Mouse (Mus musculus) activated CD4-positive, CD25-positive, alpha-beta regulatory T cell, adult 9 weeks (primary cell): Measurements from ENCODE around the gene Asphd1. TPM values are rescaled to one million over a fixed set of nuclear protein-coding genes. Genes with fewer than 3 reads are reported as not detected.

Experiments used
- polyA plus RNA-seq: library from polyadenylated mRNA; unstranded; fragments of 100-300 nt; shearing (Covaris generic); gene quantifications from one replicate; pipeline ENCODE4 v1.2.1, GENCODE M21; 2017

Gene Asphd1
- 0.17 TPM for polyA plus RNA-seq

DNA sequence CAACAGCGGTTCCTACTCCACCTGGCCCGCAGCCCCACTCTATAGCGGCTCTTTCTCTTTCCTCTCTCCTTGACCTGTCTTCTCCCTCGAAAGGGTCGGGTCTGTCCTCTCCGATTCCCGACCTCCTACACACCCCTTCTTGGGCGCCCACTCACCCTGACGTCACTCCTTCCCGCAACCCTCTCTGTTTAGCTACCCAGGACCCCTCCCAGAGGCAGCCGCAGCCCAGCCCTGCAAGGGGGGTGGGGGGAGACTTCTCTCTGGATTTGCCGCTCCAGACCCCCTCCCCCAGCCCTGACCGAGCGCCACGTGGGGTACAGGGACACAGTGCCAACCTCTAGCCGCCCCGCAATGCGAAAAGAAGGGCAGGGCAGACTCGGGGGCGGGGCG is at the start of gene Asphd1:
Gene Asphd1, minus strand, starts transcription at position 180 of the 390 bp plus-strand sequence.

DNA sequence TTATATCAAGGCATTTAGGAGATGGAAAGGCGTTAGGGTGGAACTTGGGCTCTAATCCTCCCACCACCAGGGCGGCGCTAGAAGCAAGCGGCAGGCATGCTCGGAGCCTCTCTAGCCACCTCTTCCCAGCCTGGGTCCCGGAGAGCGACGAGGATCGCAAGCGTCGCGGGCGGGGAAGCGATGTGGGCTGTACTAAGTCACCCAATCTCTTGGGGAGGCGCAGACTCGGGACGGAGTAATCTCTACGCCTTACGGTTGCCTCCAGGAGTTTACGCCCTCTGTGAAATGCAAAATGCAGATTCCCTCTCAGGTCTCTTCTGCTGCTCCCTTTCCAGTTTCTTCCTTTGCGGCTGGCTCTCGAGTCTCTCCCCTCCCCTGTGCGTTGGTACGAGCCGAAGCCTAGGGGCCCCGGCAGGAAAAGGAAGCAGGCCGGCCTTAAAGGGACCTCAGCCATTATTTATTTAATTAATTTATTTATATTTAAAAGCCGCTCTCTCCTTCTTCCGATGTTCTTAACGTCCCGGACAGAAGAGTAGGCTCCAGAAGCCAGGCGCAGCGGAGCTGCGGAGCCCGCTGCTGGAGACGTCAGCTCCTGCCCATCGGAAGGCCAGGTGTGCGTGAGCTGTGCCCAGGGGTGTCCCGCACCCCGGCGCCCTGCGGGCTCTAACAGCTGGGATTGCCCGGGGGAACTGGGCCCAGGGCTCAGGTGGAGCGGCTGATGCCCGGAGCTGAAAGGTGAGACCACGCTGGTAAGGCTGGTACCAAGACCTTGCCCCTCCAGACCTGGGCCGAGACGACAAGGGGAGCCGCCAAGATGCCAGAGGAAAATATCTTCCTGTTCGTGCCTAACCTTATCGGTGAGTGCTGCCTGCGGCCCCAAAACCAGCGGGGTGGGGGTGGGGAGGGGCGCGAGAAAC is 26.8 kb upstream of the Asphd1 start, which contains the start of gene Cdiptos:
Gene Cdiptos, minus strand, starts transcription at position 149 of the 917 bp plus-strand sequence.

GRCm38 (mm10) chr7:126975893-126975949 is 26.3 kb upstream of the Asphd1 start, which contains the start of gene Cdipt:
TSS of gene Cdipt (plus strand) at chr7:126975914.

GRCm38 (mm10) chr7:126949793-126950646 is 638 bp upstream of the Asphd1 start, which contains the start of gene Sez6l2:
TSS of gene Sez6l2 (plus strand) at chr7:126950563.

DNA sequence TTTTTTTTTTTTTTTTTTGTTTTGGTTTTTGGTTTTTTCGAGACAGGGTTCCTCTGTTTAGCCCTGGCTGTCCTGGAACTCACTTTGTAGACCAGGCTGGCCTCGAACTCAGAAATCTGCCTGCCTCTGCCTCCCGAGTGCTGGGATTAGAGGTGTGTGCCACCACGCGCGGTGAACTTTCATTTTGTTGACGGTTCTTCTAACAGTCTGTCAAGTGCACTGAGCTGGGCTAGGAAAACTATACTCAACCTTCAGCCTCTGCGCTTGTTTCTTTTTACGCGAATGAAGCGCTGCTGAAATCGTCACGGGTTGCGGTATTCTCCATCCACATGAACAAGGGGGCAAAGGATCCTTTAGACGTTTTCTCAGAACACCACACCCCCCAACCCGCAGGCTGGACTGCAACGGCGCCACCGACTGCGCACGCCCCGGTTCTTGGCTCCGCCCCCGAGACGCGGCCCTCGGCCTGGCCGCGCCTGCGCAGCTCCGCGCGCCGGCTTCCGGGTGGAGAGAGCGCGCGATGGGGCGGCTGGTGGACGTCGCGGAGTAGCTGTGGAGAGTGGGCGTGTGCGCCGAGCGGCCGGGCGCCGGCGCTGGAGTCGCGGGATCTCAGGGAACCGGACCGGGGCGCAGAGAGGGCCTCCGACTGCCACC is 20.9 kb downstream of the Asphd1 start, which contains the start of gene Kctd13:
Gene Kctd13, plus strand, starts transcription at position 496 of the 654 bp plus-strand sequence.

DNA sequence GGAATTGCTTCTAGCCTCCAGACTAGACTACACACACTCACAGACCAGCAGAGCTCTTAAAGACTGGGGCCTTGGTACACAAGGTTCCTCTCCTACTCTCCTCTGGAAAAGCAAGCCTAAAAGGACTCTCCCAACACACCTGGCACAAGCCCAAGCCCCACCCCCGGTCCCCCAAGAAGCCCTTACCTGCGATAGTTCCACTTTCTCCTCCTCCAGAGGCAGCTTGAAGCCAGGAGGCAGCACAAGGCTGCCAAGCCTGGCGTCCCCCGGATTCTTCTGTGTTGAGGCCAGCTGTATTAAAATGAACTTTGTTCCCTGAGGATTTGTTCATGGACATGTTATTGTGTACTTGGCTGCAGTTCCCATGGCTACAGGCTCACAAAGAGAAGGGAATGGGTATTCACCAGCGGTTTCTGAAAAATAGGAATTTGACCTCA is 26.7 kb downstream of the Asphd1 start, which contains the start of gene Tmem219:
Gene Tmem219, minus strand, starts transcription at position 294 of the 437 bp plus-strand sequence.

Other genes starting within 250 kb of the Asphd1 start
- 3,436 TPM for gene Coro1a, start 241.8 kb downstream of the Asphd1 start, polyA plus RNA-seq
- gene Mapk3, start 190.0 kb downstream of the Asphd1 start, polyA plus RNA-seq, result 29.4 TPM
- gene Gdpd3, start 183.2 kb downstream of the Asphd1 start, polyA plus RNA-seq, result 0.93 TPM
- gene Ypel3, start 172.6 kb downstream of the Asphd1 start, polyA plus RNA-seq, result 283 TPM
- gene Tbx6, start 168.1 kb downstream of the Asphd1 start, polyA plus RNA-seq, result 4.4 TPM
- gene Ppp4c, start 157.1 kb downstream of the Asphd1 start, polyA plus RNA-seq, result 420 TPM
- gene Fam57b, start 151.9 kb downstream of the Asphd1 start, polyA plus RNA-seq, result not detected
- not detected for gene 4930451I11Rik, start 117.9 kb downstream of the Asphd1 start, polyA plus RNA-seq
- gene Doc2a, start 102.2 kb downstream of the Asphd1 start, polyA plus RNA-seq, result not detected
- gene Hirip3, start 87.6 kb downstream of the Asphd1 start, polyA plus RNA-seq, result 9.9 TPM
- gene Ino80e, start 87.2 kb downstream of the Asphd1 start, polyA plus RNA-seq, result 97.3 TPM
- 61.6 TPM for gene Taok2, start 64.9 kb downstream of the Asphd1 start, polyA plus RNA-seq
- 47.8 TPM for gene Tmem219, start 26.7 kb downstream of the Asphd1 start, polyA plus RNA-seq
- 11.5 TPM for gene Kctd13, start 20.7 kb downstream of the Asphd1 start, polyA plus RNA-seq
- 1.5 TPM for gene Sez6l2, start 981 bp upstream of the Asphd1 start, polyA plus RNA-seq
- 320 TPM for gene Cdipt, start 26.3 kb upstream of the Asphd1 start, polyA plus RNA-seq
- gene Cdiptos, start 26.5 kb upstream of the Asphd1 start, polyA plus RNA-seq, result 2.9 TPM
- 59.1 TPM for gene Mvp, start 65.0 kb upstream of the Asphd1 start, polyA plus RNA-seq
- gene Pagr1b, start 66.9 kb upstream of the Asphd1 start, polyA plus RNA-seq, result 0.97 TPM
- 149 TPM for gene Pagr1a, start 67.8 kb upstream of the Asphd1 start, polyA plus RNA-seq
- gene Gm42742, start 71.5 kb upstream of the Asphd1 start, polyA plus RNA-seq, result 32.7 TPM
- 14.6 TPM for gene Prrt2, start 71.6 kb upstream of the Asphd1 start, polyA plus RNA-seq
- 24.7 TPM for gene Maz, start 77.5 kb upstream of the Asphd1 start, polyA plus RNA-seq
- 18.7 TPM for gene Kif22, start 92.9 kb upstream of the Asphd1 start, polyA plus RNA-seq
- not detected for gene Zg16, start 137.7 kb upstream of the Asphd1 start, polyA plus RNA-seq
- gene AI467606, start 141.8 kb upstream of the Asphd1 start, polyA plus RNA-seq, result 389 TPM
- 19.1 TPM for gene Qprt, start 172.6 kb upstream of the Asphd1 start, polyA plus RNA-seq
- 101 TPM for gene Spn, start 188.2 kb upstream of the Asphd1 start, polyA plus RNA-seq
- 80.9 TPM for gene Cd2bp2, start 246.5 kb upstream of the Asphd1 start, polyA plus RNA-seq